Mouse (Mus musculus): ENCODE results near the gene Hamp2. TPM values are rescaled to one million over a fixed set of nuclear protein-coding genes. Genes with fewer than 3 reads are reported as not detected.

The Hamp2 gene
- polyA plus RNA-seq, 1 experiment, result 18.2 TPM

DNA sequence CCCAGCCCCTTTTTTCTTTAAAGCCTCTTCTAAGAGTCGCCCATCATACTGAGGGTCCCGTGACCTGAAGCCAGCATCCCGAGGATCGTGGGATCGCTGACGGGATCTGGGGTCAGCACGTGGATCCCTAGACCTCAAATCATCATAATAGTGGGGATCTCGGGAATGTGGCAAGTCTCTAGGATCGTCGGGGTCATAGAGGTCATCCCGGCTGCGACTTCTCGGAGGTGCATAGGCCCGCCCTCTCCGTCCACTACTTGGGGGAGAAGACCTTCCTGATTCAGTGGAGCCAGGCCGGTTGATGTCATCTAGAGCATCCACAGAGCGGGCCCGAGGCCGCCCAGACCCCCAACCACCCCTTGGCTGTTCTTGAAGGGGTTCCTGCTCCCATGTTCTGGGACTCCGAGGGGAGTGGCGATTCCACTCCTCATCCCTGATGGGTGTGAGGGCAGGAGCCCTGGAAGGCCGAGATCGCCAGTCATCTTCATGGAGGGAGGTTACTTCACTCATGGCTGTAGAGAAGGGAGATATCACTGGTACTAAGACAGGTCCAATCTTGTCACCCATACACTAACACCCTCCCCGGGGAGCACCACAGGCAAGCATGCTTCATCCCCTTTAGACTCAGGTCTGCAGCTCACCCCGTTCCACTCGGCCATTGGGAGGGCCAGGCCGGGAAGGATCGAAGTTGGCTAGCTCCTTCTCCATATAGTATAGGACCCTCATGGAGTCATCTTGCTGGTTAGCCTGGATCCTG, 33.8 kb upstream of the Hamp2 start:
- WGBS, result 89% methylated on average over 28 of the region's 28 CpGs

GRCm38 (mm10) chr7:30957367-30957783, 32.9 kb upstream of the Hamp2 start:
- peak; percentile 55; the same call in 1 of the 2 replicates for TF ChIP-seq POLR2A (IDR thresholded peaks at IDR 0.05; ENCODE audit: low read depth, low read length)
- no peak for TF ChIP-seq CTCF (IDR thresholded peaks at IDR 0.05; ENCODE audit: extremely low read depth, insufficient read depth, insufficient read length, insufficient replicate concordance)
- H3K27ac ChIP-seq (ENCODE audit: insufficient read depth, low read length), result peak overlapping the region; percentile 100
- peaks cover 9% of the 10 kb centered on the region for H3K4me1 ChIP-seq (ENCODE audit: control insufficient read depth, insufficient read depth, insufficient read length)
- WGBS, result under 1% methylated on average over 43 of the region's 43 CpGs
- H3K36me3 ChIP-seq (ENCODE audit: control insufficient read depth, insufficient read depth, low read length), result peaks cover 18% of the 10 kb centered on the region
- H3K4me3 ChIP-seq (ENCODE audit: extremely low read depth, insufficient read depth, insufficient read length), result peak overlapping the region; percentile 98
- no peaks in the 10 kb centered on the region for H3K27me3 ChIP-seq (ENCODE audit: control insufficient read depth, insufficient read depth, low read length)
- peak; percentile 84 to 87 for DNase-seq (ENCODE audit: low read depth in 1 of 2, low spot score in 2 of 2)

More for the DNA sequence above, 33.8 kb upstream of the Hamp2 start:
- Histone ChIP-seq H3K36me3 (ENCODE audit: control insufficient read depth, insufficient read depth, low read length) (peaks cover 16% of the 10 kb centered on the region), H3K4me3 (ENCODE audit: extremely low read depth, insufficient read depth, insufficient read length) (peak overlapping the region; percentile 98; the same call in 1 of the 2 replicates), H3K27me3 (ENCODE audit: control insufficient read depth, insufficient read depth, low read length) (no peaks in the 10 kb centered on the region), H3K27ac (ENCODE audit: insufficient read depth, low read length) (0 out of 2 replicates have a peak overlapping the region, but pooled peaks have one; percentile 100), H3K4me1 (ENCODE audit: control insufficient read depth, insufficient read depth, insufficient read length) (peaks cover 9% of the 10 kb centered on the region)
- TF ChIP-seq POLR2A (IDR thresholded peaks at IDR 0.05; ENCODE audit: low read depth, low read length), result no peak
- no peak for TF ChIP-seq CTCF (IDR thresholded peaks at IDR 0.05; ENCODE audit: extremely low read depth, insufficient read depth, insufficient read length, insufficient replicate concordance)
- no peak for DNase-seq (ENCODE audit: low read depth in 1 of 2, low spot score in 2 of 2)

DNA sequence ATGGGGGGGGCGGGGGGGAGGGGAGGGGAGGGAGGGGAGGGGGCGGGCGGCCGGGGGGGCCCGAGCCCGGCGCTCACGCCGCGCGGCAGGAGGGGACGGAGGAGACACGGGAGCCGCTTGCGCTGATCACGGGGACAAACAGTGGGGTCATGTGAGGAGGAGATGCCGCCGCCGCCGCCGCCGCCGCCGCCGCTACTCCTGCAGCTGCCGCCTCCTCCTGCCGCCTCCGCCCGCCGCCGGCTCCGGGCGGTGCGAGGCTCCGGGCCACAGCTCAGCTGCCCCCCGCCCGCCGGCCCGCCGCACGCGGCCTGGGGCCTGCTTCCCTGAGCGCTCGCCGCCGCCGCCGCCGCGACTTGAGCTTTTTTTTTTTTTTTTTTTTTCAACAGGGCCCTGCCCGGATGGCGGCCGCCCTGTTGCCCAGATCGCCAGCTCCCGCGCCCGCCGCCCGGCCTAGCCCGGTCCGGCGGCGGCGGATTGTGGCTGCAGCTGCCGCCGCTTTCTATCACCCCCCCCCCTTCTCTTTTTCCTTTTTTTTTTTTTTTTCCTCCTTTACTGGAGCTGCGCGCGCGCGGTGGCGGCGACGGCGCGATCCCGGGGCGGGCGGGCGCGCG, 32.4 kb upstream of the Hamp2 start, which contains the start of gene Usf2:
TSS of gene Usf2 (minus strand) at position 48 of the 611 bp plus-strand sequence.
- TF ChIP-seq CTCF (IDR thresholded peaks at IDR 0.05; ENCODE audit: extremely low read depth, insufficient read depth, insufficient read length, insufficient replicate concordance) (no peak), POLR2A (IDR thresholded peaks at IDR 0.05; ENCODE audit: low read depth, low read length) (no peak)
- Histone ChIP-seq H3K4me1 (ENCODE audit: control insufficient read depth, insufficient read depth, insufficient read length) (peaks cover 9% of the 10 kb centered on the region), H3K27ac (ENCODE audit: insufficient read depth, low read length) (peak within 1 kb of the TSS; percentile 100), H3K36me3 (ENCODE audit: control insufficient read depth, insufficient read depth, low read length) (peaks cover 18% of the 10 kb centered on the region), H3K27me3 (ENCODE audit: control insufficient read depth, insufficient read depth, low read length) (no peaks in the 10 kb centered on the region), H3K4me3 (ENCODE audit: extremely low read depth, insufficient read depth, insufficient read length) (peak within 1 kb of the TSS; percentile 98)
- WGBS, result under 1% methylated on average over 52 of the region's 82 CpGs
- peak; percentile 54 to 77 for DNase-seq (ENCODE audit: low read depth in 1 of 2, low spot score in 2 of 2)

GRCm38 (mm10) chr7:30956357-30956751, 31.9 kb upstream of the Hamp2 start:
- whole genome bisulfite sequencing, result 2% methylated on average over 41 of the region's 49 CpGs
- DNase-seq (ENCODE audit: low read depth in 1 of 2, low spot score in 2 of 2), result peak in 1 of 2 experiments; percentile 34
- no peaks in the 10 kb centered on the region for H3K27me3 ChIP-seq (ENCODE audit: control insufficient read depth, insufficient read depth, low read length)
- peak overlapping the region; percentile 98 for H3K4me3 ChIP-seq (ENCODE audit: extremely low read depth, insufficient read depth, insufficient read length)
- H3K36me3 ChIP-seq (ENCODE audit: control insufficient read depth, insufficient read depth, low read length), result peaks cover 18% of the 10 kb centered on the region
- TF ChIP-seq POLR2A (IDR thresholded peaks at IDR 0.05; ENCODE audit: low read depth, low read length) (no peak), CTCF (IDR thresholded peaks at IDR 0.05; ENCODE audit: extremely low read depth, insufficient read depth, insufficient read length, insufficient replicate concordance) (no peak)
- H3K27ac ChIP-seq (ENCODE audit: insufficient read depth, low read length), result peak overlapping the region; percentile 89
- H3K4me1 ChIP-seq (ENCODE audit: control insufficient read depth, insufficient read depth, insufficient read length), result peaks cover 9% of the 10 kb centered on the region

DNA sequence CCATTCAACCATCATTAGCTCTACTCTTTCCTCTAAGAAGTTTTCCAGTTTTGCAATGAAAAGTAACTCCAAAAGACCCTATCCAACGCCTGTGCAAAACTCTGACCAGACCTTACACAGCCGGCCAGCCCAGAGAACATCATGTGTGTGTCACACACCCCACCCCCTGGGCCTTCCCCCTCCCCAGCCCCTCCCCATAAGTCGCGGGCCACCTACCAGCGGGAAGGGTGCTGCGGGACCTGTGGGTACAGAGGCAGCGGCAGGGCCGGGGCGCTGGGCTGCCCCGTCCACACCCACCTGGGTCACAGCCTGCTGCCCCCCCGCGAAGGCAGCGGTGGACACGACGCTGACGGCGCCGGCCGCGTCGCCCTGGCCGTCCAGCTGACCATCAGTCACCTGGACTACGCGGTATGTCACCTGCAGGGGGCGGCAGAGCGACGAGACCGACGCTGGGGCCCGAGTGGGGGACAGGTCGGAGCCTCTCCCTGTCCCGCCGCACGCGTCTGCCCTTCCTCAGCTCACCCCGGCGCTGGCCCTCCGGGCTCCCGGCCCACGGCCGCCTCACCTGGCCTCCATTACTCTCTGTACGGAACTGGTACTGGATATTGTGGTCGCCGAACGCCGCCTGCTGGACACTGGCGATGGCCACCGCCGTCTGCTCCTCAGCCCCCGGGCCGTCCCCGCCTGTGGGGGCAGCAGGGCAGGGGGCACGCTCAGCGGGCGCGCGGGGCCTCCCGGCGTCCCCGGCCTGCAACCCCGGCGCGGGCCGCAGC, 31.3 kb upstream of the Hamp2 start:
- Histone ChIP-seq H3K27ac (ENCODE audit: insufficient read depth, low read length) (peak overlapping the region; percentile 89), H3K4me1 (ENCODE audit: control insufficient read depth, insufficient read depth, insufficient read length) (peaks cover 9% of the 10 kb centered on the region), H3K27me3 (ENCODE audit: control insufficient read depth, insufficient read depth, low read length) (no peaks in the 10 kb centered on the region), H3K4me3 (ENCODE audit: extremely low read depth, insufficient read depth, insufficient read length) (peak overlapping the region; percentile 98), H3K36me3 (ENCODE audit: control insufficient read depth, insufficient read depth, low read length) (peaks cover 22% of the 10 kb centered on the region)
- WGBS, result under 1% methylated on average over 64 of the region's 64 CpGs
- TF ChIP-seq CTCF (IDR thresholded peaks at IDR 0.05; ENCODE audit: extremely low read depth, insufficient read depth, insufficient read length, insufficient replicate concordance) (peak; percentile 54; the same call in 1 of the 2 replicates), POLR2A (IDR thresholded peaks at IDR 0.05; ENCODE audit: low read depth, low read length) (peak; percentile 7; the same call in 1 of the 2 replicates)
- DNase-seq (ENCODE audit: low read depth in 1 of 2, low spot score in 2 of 2), result peak; percentile 48 to 71

GRCm38 (mm10) chr7:30954971-30955520, 30.6 kb upstream of the Hamp2 start:
- Histone ChIP-seq H3K36me3 (ENCODE audit: control insufficient read depth, insufficient read depth, low read length) (peaks cover 23% of the 10 kb centered on the region), H3K4me1 (ENCODE audit: control insufficient read depth, insufficient read depth, insufficient read length) (peaks cover 9% of the 10 kb centered on the region), H3K4me3 (ENCODE audit: extremely low read depth, insufficient read depth, insufficient read length) (no peak overlapping the region; the same call in 1 of the 2 replicates), H3K27ac (ENCODE audit: insufficient read depth, low read length) (no peak overlapping the region), H3K27me3 (ENCODE audit: control insufficient read depth, insufficient read depth, low read length) (no peaks in the 10 kb centered on the region)
- TF ChIP-seq POLR2A (IDR thresholded peaks at IDR 0.05; ENCODE audit: low read depth, low read length) (no peak), CTCF (IDR thresholded peaks at IDR 0.05; ENCODE audit: extremely low read depth, insufficient read depth, insufficient read length, insufficient replicate concordance) (no peak)
- DNase-seq (ENCODE audit: low read depth in 1 of 2, low spot score in 2 of 2), result no peak
- 90% methylated on average over 12 of the region's 12 CpGs for WGBS

Data from spleen, adult 2 months (tissue).